In genomic region chr1:36628585-36628984, GRCm38 (mm10) we compare ENCODE assay signal across 14 mouse cellular contexts. TPM values are rescaled to one million over a fixed set of nuclear protein-coding genes. Genes with fewer than 3 reads are reported as not detected.
DNase-seq lines count a peak whose midpoint lies in the region; ATAC-seq and TF ChIP-seq lines count a peak whose summit lies in the region.
"Had no signal": no experiment of that assay in that cellular context is flagged by ENCODE, and none has a peak within 500 bp of the region (broad histone marks: within the 10 kb centered on the region; RNA-seq: fewer than 3 reads in every experiment).

No protein-coding gene starts in this region.

- DNase-seq in frontal cortex, postnatal 36 days (ENCODE audit: low spot score in 2 of 2): no peak
- no peak for DNase-seq in intestine, embryonic 14.5 days (ENCODE audit: low spot score)
- DNase-seq in lung, postnatal 4 days: peak; percentile 27 to 51
- DNase-seq in lung, postnatal 0 days (ENCODE audit: low spot score): no peak
- DNase-seq: cerebellum, postnatal 14 days; heart, postnatal 4 days; kidney, adult 18-20 months; kidney, postnatal 36 days; thymus, postnatal 36 days had no signal

- peaks cover 3% of the 10 kb centered on the region; the same call in 1 of the 2 replicates for H3K9me3 ChIP-seq in intestine, embryonic 14.5 days (ENCODE audit: control insufficient read depth, low read length)
- H3K9me3 ChIP-seq in intestine, postnatal 0 days (ENCODE audit: control insufficient read depth): no peaks in the 10 kb centered on the region
- no peaks in the 10 kb centered on the region for H3K9me3 ChIP-seq in lung, postnatal 0 days (ENCODE audit: low read length)

- H3K36me3 ChIP-seq in intestine, embryonic 14.5 days (ENCODE audit: control insufficient read depth, insufficient read depth, low read length): no peaks in the 10 kb centered on the region
- no peaks in the 10 kb centered on the region for H3K36me3 ChIP-seq in intestine, postnatal 0 days (ENCODE audit: control insufficient read depth, insufficient read depth)
- no peaks in the 10 kb centered on the region for H3K36me3 ChIP-seq in lung, postnatal 0 days (ENCODE audit: insufficient read depth, low read length)

- no peak overlapping the region for H3K4me2 ChIP-seq in intestine, embryonic 14.5 days (ENCODE audit: low read length)
- H3K4me2 ChIP-seq in intestine, postnatal 0 days (replicated peaks; ENCODE audit: low read depth): no peak overlapping the region
- no peak overlapping the region for H3K4me2 ChIP-seq in lung, postnatal 0 days (replicated peaks; ENCODE audit: low read depth, low read length)
- H3K4me2 ChIP-seq: midbrain, embryonic 11.5 days had no signal

- no peak overlapping the region for H3K4me3 ChIP-seq in intestine, embryonic 14.5 days (ENCODE audit: low read depth, low read length)
- no peak overlapping the region for H3K4me3 ChIP-seq in intestine, postnatal 0 days (ENCODE audit: low read depth, low read length)
- H3K4me3 ChIP-seq in lung, postnatal 0 days (ENCODE audit: low read depth, low read length): no peak overlapping the region

- no peaks in the 10 kb centered on the region for H3K27me3 ChIP-seq in intestine, embryonic 14.5 days (replicated peaks; ENCODE audit: control insufficient read depth, insufficient read depth, low read length)
- no peaks in the 10 kb centered on the region for H3K27me3 ChIP-seq in intestine, postnatal 0 days (replicated peaks; ENCODE audit: control insufficient read depth, insufficient read depth, low read length)
- H3K27me3 ChIP-seq in lung, postnatal 0 days (replicated peaks; ENCODE audit: insufficient read depth, low read length): no peaks in the 10 kb centered on the region
- H3K27me3 ChIP-seq: Patski had no signal

- WGBS in intestine, embryonic 14.5 days: 47% methylated on average over 8 of the region's 8 CpGs
- WGBS in intestine, postnatal 0 days: 44% methylated on average over 8 of the region's 8 CpGs
- WGBS in lung, postnatal 0 days: 25% methylated on average over 8 of the region's 8 CpGs

- H3K4me1 ChIP-seq in intestine, embryonic 14.5 days (replicated peaks; ENCODE audit: control insufficient read depth, insufficient read depth, low read length): peaks cover 7% of the 10 kb centered on the region; the same call in 1 of the 2 replicates
- no peaks in the 10 kb centered on the region for H3K4me1 ChIP-seq in intestine, postnatal 0 days (replicated peaks; ENCODE audit: control insufficient read depth, insufficient read depth, low read length)
- no peaks in the 10 kb centered on the region for H3K4me1 ChIP-seq in lung, postnatal 0 days (ENCODE audit: insufficient read depth, low read depth, low read length)

- no peak for TF ChIP-seq CTCF in intestine, postnatal 0 days (IDR thresholded peaks at IDR 0.05; ENCODE audit: low read depth)
- TF ChIP-seq CTCF in lung, postnatal 0 days (IDR thresholded peaks at IDR 0.05): no peak

- no peak overlapping the region for H3K9ac ChIP-seq in intestine, embryonic 14.5 days (ENCODE audit: low read length)
- no peak overlapping the region for H3K9ac ChIP-seq in intestine, postnatal 0 days (ENCODE audit: low read depth, low read length)
- H3K9ac ChIP-seq in lung, postnatal 0 days (replicated peaks; ENCODE audit: low read depth): no peak overlapping the region

- peak overlapping the region; percentile 43; the same call in 1 of the 2 replicates for H3K27ac ChIP-seq in intestine, embryonic 14.5 days (ENCODE audit: low read depth)
- no peak overlapping the region for H3K27ac ChIP-seq in intestine, postnatal 0 days (ENCODE audit: low read depth, low read length)
- no peak overlapping the region for H3K27ac ChIP-seq in lung, postnatal 0 days (ENCODE audit: low read length)

- peak; percentile 92 for ATAC-seq in frontal cortex, adult (ENCODE audit: low TSS enrichment)
- ATAC-seq in intestine, embryonic 14.5 days (replicated peaks; ENCODE audit: low FRiP score, low TSS enrichment, low read depth): no peak
- ATAC-seq in intestine, postnatal 0 days: no peak
- ATAC-seq in lung, postnatal 0 days: no peak
- ATAC-seq in inflammation-experienced regulatory T-cells, adult 6 months: no peak
- ATAC-seq: Patski had no signal

- no peak for TF ChIP-seq EP300 in lung, postnatal 0 days (IDR thresholded peaks at IDR 0.05)

RNA-seq across cellular contexts. Expression of gene Fam178b, which starts 54.4 kb away (rescaled TPM):
- polyA plus RNA-seq in intestine, embryonic 14.5 days (2014; fragmentation: Nextera tagmentation; extraction: Ambion mirVana): 0.39 and 0.55 TPM in 2 replicates
- polyA plus RNA-seq in intestine, postnatal 0 days (2015; fragmentation: Nextera tagmentation; extraction: Ambion mirVana): 0.65 and 0.87 TPM in 2 replicates
- polyA plus RNA-seq in lung, postnatal 0 days (2015; fragmentation: Nextera tagmentation; extraction: Ambion mirVana): 4.7 and 5.1 TPM in 2 replicates
- polyA plus RNA-seq in inflammation-experienced regulatory T-cells, adult 6 months (2017; shearing (Covaris generic)): under 1 TPM in 1 of 3 experiments, not detected in 2; 0.40 TPM
- polyA plus RNA-seq: Patski had no signal

Comparison
In these comparisons a context has a peak if more than half of its experiments do, and no peak if none do; other contexts are left out.
1. DNase-seq: peak in lung, postnatal 4 days (2 of 2); none in frontal cortex, postnatal 36 days (0 of 2), intestine, embryonic 14.5 days (single experiment) and lung, postnatal 0 days (single experiment).